Mouse (Mus musculus) forebrain, embryonic 11.5 days (tissue): Measurements from ENCODE around the gene Ror2. TPM values are rescaled to one million over a fixed set of nuclear protein-coding genes. Genes with fewer than 3 reads are reported as not detected.

Experiments used
- ATAC-seq: fragments of 200-750 bp; cut with Nextera tagmentation; replicated peaks from 2 replicates; pipeline ENCODE4 v1.8.0; 2017; ENCODE audit warnings: moderate TSS enrichment; ENCODE audit not compliant: low FRiP score
- DNase-seq: peaks from one replicate; pipeline ENCODE4 v3.0.0-alpha.2; 2017; ENCODE audit warnings: low spot score
- H3K27ac ChIP-seq: fragments of 300-500 bp; sonication (generic); 2 replicates; pipeline ENCODE4 v1.5.1; 2014; ENCODE audit warnings: low read depth, low read length
- H3K27me3 ChIP-seq: fragments of 300-500 bp; sonication (generic); 2 replicates; pipeline ENCODE4 v1.6.1; 2014; ENCODE audit warnings: mild to moderate bottlenecking, low read length, mixed read lengths; ENCODE audit not compliant: control insufficient read depth, insufficient read depth
- H3K36me3 ChIP-seq: fragments of 300-500 bp; sonication (generic); 2 replicates; pipeline ENCODE4 v1.6.1; 2014; ENCODE audit warnings: mild to moderate bottlenecking, low read length, moderate library complexity, mixed read lengths; ENCODE audit not compliant: control insufficient read depth, insufficient read depth
- H3K4me1 ChIP-seq: fragments of 300-500 bp; sonication (generic); replicated peaks from 2 replicates; pipeline ENCODE4 v1.6.1; 2014; ENCODE audit warnings: low read length, mixed read lengths; ENCODE audit not compliant: control insufficient read depth, insufficient read depth
- H3K4me2 ChIP-seq: fragments of 300-500 bp; sonication (generic); 2 replicates; pipeline ENCODE4 v1.6.1; 2014; ENCODE audit warnings: low read depth, mild to moderate bottlenecking, low read length, moderate library complexity, mixed read lengths; ENCODE audit not compliant: severe bottlenecking
- H3K4me3 ChIP-seq: fragments of 300-500 bp; sonication (generic); 2 replicates; pipeline ENCODE4 v1.5.1; 2014; ENCODE audit warnings: low read depth, low read length
- H3K9ac ChIP-seq: fragments of 300-500 bp; sonication (generic); 2 replicates; pipeline ENCODE4 v1.6.1; 2014; ENCODE audit warnings: low read length
- H3K9me3 ChIP-seq: fragments of 300-500 bp; sonication (generic); 2 replicates; pipeline ENCODE4 v1.6.1; 2016; ENCODE audit warnings: low read length, mixed read lengths; ENCODE audit not compliant: control insufficient read depth
- WGBS: fragments of 180-500 bp; shearing (Covaris S2); extraction: QIAGEN DNeasy Blood & Tissue Kit; methylation state at CpG from one replicate; pipeline ENCODE4 v1.1.7; 2014; 5-methylcytosine and 5-hydroxymethylcytosine counted together
- polyA plus RNA-seq: library from polyadenylated mRNA; unstranded; fragments of >200 nt; fragmentation: Nextera tagmentation; extraction: Ambion mirVana; gene quantifications from 2 replicates; pipeline ENCODE4 v1.2.1, GENCODE M21; 2014

Gene Ror2
- polyA plus RNA-seq, 1 experiment from 2014 or later = 16.4 TPM

DNA sequence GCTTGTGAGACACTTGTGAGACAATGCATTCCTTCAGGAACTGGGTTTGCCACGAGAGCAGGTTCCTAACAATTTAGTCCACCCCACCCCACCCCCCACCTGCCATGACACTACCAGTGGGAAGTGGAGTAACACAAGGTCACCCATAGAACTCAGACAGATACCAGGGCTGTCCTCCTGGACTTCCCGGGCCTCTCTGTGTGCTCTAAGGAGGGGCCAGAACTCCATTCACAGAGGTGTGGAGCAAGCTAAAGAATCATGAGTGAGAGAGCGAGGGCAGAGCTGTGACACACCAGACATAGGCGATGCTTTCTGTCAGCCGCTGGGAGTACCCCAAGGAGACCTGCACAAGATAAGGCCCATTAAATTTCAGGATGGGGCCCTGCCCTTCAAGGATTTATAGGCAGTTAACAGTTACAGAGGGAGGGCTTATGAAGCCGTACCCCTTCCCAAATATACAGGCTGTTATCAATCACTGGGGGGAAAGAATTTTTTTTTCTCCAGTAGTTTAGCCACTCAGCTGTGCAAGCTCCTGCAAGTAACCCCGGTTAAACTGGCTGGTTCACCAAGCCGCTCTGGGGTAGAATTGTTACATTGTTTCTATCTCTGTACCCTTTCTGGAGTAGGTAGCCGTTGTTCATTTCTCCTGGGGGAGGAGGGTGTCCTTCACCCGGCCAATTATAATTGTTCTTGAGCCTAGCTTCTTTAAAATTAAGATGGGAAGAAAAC lies 109.1 kb downstream of the Ror2 start:
- H3K9ac ChIP-seq = no peak overlapping the region

DNA sequence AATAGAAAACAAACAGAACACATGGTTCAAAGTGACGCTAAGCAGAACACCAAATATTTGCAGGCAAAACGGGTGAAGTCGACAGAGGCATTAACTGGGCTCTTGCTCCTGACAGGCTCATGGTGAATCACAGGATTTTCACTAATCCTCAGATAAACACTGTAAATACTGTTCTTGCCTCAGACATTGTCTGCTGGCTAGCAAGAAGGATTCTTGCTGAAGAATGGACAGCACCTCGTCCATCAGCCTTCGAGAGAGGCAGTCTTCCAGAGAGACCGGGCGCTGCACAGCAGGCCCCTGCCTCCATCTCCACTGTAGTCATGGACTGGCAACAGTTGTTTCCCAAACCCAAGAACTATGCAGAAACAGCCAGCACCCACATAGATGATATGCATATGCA lies 110.9 kb downstream of the Ror2 start:
- DNase-seq = no peak
- H3K9me3 ChIP-seq = no peaks in the 10 kb centered on the region
- peaks cover 14% of the 10 kb centered on the region; the same call in 1 of the 2 replicates for H3K4me1 ChIP-seq
- H3K9ac ChIP-seq = no peak overlapping the region
- H3K4me3 ChIP-seq = no peak overlapping the region
- ATAC-seq = no peak
- whole genome bisulfite sequencing = 90% methylated on average over 7 of the region's 7 CpGs
- no peaks in the 10 kb centered on the region for H3K27me3 ChIP-seq
- H3K36me3 ChIP-seq = no peaks in the 10 kb centered on the region
- no peak overlapping the region for H3K4me2 ChIP-seq
- H3K27ac ChIP-seq = no peak overlapping the region

More for the DNA sequence above, 109.1 kb downstream of the Ror2 start:
- no peaks in the 10 kb centered on the region for H3K36me3 ChIP-seq
- H3K27ac ChIP-seq = no peak overlapping the region
- no peaks in the 10 kb centered on the region for H3K27me3 ChIP-seq
- H3K9me3 ChIP-seq = no peaks in the 10 kb centered on the region
- peaks cover 14% of the 10 kb centered on the region; the same call in 1 of the 2 replicates for H3K4me1 ChIP-seq
- 68% methylated on average over 10 of the region's 10 CpGs for WGBS
- no peak overlapping the region for H3K4me2 ChIP-seq
- DNase-seq (no peak), ATAC-seq (no peak)
- H3K4me3 ChIP-seq = no peak overlapping the region

DNA sequence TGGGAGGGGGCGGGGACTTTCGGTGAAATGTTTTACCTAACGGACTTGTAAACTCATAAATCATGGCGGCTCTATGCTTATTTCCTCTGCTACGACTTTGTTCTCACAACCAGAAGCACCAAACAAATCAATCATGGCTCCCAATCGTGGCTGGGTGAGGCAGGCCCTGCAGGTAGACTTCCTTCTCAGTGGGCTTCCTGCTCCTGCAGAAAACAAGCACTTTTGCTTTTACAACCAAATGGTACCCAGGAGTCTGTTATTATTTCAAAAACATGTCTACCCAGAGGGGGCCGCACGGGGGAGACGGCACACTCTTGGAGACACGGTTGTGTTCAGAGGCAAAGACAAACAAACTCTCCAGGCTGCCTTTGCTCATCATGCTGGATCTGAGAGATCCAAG lies 122.3 kb downstream of the Ror2 start:
- Histone ChIP-seq H3K4me3 (no peak overlapping the region), H3K4me1 (peaks cover 5% of the 10 kb centered on the region), H3K36me3 (no peaks in the 10 kb centered on the region), H3K4me2 (no peak overlapping the region), H3K9me3 (no peaks in the 10 kb centered on the region), H3K9ac (no peak overlapping the region), H3K27me3 (no peaks in the 10 kb centered on the region), H3K27ac (no peak overlapping the region)
- ATAC-seq = no peak
- whole genome bisulfite sequencing = 72% methylated on average over 10 of the region's 10 CpGs
- no peak for DNase-seq

DNA sequence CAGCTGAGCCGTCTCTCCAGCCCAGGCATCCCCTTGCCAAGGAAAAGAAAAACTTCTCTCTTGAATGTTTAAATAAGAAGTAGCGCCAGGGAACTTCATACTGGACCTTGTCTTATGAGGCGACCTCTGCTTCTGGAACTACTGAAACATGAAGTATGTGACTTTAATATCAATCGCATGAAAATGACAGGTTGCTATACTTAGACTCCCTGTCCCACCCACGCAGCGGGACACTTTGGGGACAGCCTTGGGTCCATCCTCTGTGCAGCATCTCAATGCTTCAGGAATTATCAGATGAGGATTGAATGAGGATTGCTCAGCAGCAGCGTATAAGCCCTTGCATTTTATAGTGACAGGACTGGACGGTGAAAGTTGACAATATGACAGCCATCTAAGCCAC lies 122.9 kb downstream of the Ror2 start:
- H3K27ac ChIP-seq = no peak overlapping the region
- whole genome bisulfite sequencing = 89% methylated on average over 8 of the region's 8 CpGs
- no peak overlapping the region for H3K4me3 ChIP-seq
- no peak overlapping the region for H3K9ac ChIP-seq
- H3K27me3 ChIP-seq = no peaks in the 10 kb centered on the region
- H3K9me3 ChIP-seq = no peaks in the 10 kb centered on the region
- peaks cover 9% of the 10 kb centered on the region for H3K4me1 ChIP-seq
- DNase-seq (no peak), ATAC-seq (no peak)
- no peaks in the 10 kb centered on the region for H3K36me3 ChIP-seq
- no peak overlapping the region for H3K4me2 ChIP-seq

DNA sequence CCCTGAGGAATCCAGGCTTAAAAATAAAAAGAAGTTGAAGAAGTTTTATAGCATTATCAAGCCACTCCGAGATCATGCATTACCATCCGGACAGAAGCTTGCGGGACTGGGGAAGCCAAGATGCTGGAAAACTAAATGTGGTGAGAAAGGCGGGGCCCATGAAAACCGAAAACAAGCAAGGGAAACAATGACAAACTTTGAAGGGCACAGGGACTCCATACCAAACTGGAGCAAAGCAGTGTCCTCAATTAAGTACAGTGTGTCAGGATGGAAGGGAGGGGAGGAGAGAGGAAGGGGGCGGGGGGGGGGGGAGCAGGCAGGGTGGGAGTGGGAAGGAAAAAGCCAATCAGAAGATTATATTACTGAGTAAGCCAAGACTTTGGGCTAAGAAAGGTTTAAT lies 126.4 kb downstream of the Ror2 start:
- no peaks in the 10 kb centered on the region for H3K36me3 ChIP-seq
- H3K4me1 ChIP-seq = peaks cover 15% of the 10 kb centered on the region
- no peak overlapping the region for H3K4me3 ChIP-seq
- H3K4me2 ChIP-seq = no peak overlapping the region
- no peak overlapping the region for H3K27ac ChIP-seq
- no peak overlapping the region for H3K9ac ChIP-seq
- no peak for DNase-seq
- H3K27me3 ChIP-seq = no peaks in the 10 kb centered on the region
- no peak for ATAC-seq
- 87% methylated on average over 5 of the region's 6 CpGs for WGBS
- H3K9me3 ChIP-seq = no peaks in the 10 kb centered on the region

DNA sequence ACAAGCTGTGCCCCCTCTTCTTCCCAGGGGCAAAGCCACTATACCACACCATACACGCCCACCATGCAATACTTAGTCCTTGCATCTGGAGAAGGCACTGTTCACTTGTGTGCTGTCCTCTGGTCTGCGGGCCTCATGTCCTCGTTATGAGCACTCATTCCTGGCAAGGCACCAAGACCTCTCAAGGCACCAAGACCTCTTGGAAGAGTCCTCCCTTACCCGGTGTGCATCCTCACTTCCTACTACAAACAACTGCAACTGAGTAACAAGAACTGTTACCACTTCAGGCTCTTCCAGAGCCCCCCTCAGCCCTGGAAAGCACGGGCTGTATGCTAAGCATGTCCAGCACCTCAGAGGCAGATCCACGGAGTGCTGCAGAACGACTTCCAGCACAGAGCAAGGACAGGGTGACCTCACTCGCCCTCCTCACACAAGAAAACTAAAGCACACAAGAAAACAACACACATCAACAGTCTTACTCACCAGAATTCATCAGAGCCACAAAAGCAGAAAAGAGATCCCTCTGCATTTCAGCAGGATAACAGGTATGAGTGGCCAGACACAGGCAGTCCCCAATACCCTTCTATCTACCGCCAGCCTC lies 127.4 kb downstream of the Ror2 start:
- H3K9ac ChIP-seq = no peak overlapping the region
- no peaks in the 10 kb centered on the region for H3K9me3 ChIP-seq
- no peak for DNase-seq
- no peaks in the 10 kb centered on the region for H3K36me3 ChIP-seq
- no peak for ATAC-seq
- no peak overlapping the region for H3K27ac ChIP-seq
- no peak overlapping the region for H3K4me2 ChIP-seq
- H3K27me3 ChIP-seq = no peaks in the 10 kb centered on the region
- H3K4me1 ChIP-seq = peaks cover 19% of the 10 kb centered on the region
- H3K4me3 ChIP-seq = no peak overlapping the region
- 89% methylated on average over 9 of the region's 9 CpGs for WGBS

DNA sequence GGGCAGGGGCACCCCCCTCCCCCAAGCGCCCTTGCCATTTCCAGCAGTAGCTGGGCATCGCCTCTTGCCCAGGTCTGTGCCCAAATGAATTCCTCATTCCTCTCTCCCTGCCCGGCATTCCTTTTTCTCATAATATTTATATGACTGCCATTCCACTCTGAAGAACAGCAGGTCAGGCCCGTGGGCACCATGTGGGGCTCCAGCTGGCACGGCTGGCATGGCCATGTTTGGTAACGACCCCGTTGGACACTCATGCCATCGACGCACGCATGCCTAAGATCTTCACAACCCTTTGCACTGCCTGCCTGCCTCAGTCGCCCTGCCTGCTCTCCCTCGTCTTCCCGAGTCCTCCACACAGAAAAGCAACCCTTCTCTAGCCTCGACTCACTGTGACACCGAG lies 129.0 kb downstream of the Ror2 start:
- Histone ChIP-seq H3K4me3 (no peak overlapping the region), H3K9ac (no peak overlapping the region), H3K4me1 (peaks cover 23% of the 10 kb centered on the region), H3K27ac (no peak overlapping the region), H3K36me3 (no peaks in the 10 kb centered on the region), H3K27me3 (no peaks in the 10 kb centered on the region), H3K9me3 (no peaks in the 10 kb centered on the region), H3K4me2 (no peak overlapping the region)
- WGBS = 87% methylated on average over 15 of the region's 15 CpGs
- ATAC-seq (no peak), DNase-seq (no peak)

DNA sequence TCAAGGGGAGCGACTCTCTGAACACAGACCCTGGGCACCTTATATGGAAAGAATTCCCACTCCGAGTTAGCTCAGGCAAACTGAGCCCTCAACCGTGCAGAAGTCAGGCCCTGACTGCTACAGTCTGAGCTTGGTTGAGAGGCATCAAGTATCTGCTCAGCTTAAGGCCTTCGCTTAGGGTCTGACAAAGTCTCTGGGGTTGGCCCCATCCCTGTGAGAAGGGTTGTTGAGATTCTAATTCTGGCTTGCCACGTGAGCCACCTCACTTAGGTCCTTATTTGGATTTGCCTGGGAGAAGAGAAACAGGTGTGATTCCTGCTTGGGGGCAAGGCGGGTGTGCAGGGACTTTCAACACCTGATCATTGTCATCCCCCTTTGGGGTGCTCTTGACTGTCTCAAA lies 129.6 kb downstream of the Ror2 start:
- WGBS = 79% methylated on average over 6 of the region's 6 CpGs
- Histone ChIP-seq H3K9me3 (no peaks in the 10 kb centered on the region), H3K27ac (no peak overlapping the region), H3K36me3 (no peaks in the 10 kb centered on the region), H3K9ac (no peak overlapping the region), H3K4me2 (no peak overlapping the region), H3K4me1 (peaks cover 23% of the 10 kb centered on the region), H3K4me3 (no peak overlapping the region), H3K27me3 (no peaks in the 10 kb centered on the region)
- no peak for DNase-seq
- no peak for ATAC-seq

DNA sequence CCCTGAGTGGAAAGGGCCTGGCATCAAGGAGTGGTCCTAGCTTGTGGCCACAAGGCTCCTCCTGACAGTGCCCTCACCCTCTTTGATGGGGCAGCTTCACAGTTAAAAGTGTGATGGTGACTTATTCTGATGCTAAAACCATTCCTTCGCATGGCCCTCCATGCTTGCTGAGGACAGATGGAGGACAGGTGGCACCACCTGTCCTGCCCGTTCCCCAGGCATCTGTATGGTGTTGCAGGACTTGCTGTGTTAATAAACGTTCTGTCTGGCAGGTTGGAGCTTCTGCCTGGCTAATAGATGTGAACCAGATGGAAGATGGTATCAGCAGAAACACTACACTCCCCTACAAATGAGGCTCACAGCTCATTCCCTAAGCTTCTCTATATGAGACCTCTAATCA lies 140.4 kb downstream of the Ror2 start:
- Histone ChIP-seq H3K4me2 (no peak overlapping the region), H3K27me3 (no peaks in the 10 kb centered on the region), H3K36me3 (no peaks in the 10 kb centered on the region), H3K9me3 (no peaks in the 10 kb centered on the region), H3K4me3 (no peak overlapping the region), H3K4me1 (no peaks in the 10 kb centered on the region; the same call in 1 of the 2 replicates), H3K27ac (no peak overlapping the region), H3K9ac (no peak overlapping the region)
- WGBS = 88% methylated on average over 3 of the region's 3 CpGs
- no peak for DNase-seq
- no peak for ATAC-seq
